Mouse (Mus musculus): ENCODE data around the gene Olfr1378. TPM values are rescaled to one million over a fixed set of nuclear protein-coding genes. Genes with fewer than 3 reads are reported as not detected.

The Olfr1378 gene
- polyA plus RNA-seq, 1 experiment from 2014 or later: not detected

DNA sequence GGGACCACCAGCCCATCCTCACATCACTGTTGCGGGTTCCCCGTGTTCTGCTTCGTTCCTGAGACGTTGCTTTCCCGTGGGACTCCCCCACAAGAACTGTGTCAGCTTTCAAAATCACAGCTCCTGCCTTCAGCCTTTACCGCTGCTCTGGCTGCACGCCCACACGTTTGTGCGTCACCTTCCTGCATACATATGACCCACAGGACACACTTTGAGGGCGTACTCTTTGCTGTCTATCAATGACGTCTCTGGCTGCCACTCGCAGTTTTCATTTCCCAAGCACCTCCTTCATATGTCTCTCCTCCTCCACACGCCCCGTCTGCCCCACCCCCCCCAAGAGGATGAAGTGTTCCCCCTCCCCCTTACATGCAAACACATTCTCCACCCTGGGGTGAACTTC lies 14.0 kb upstream of the Olfr1378 start:
- Histone ChIP-seq H3K4me3 (ENCODE audit: low read depth, low read length) (no peak overlapping the region), H3K4me2 (ENCODE audit: low read depth, low read length) (no peak overlapping the region), H3K4me1 (ENCODE audit: control insufficient read depth, insufficient read depth, low read length) (no peaks in the 10 kb centered on the region), H3K27me3 (ENCODE audit: control insufficient read depth, insufficient read depth, low read length) (no peaks in the 10 kb centered on the region), H3K27ac (ENCODE audit: low read depth, low read length) (no peak overlapping the region), H3K9me3 (ENCODE audit: control insufficient read depth, low read length) (no peaks in the 10 kb centered on the region), H3K36me3 (ENCODE audit: control insufficient read depth, insufficient read depth, low read length) (no peaks in the 10 kb centered on the region), H3K9ac (replicated peaks; ENCODE audit: low read depth, low read length) (no peak overlapping the region)
- 82% methylated on average over 14 of the region's 14 CpGs for WGBS
- ATAC-seq (ENCODE audit: low read depth): no peak

DNA sequence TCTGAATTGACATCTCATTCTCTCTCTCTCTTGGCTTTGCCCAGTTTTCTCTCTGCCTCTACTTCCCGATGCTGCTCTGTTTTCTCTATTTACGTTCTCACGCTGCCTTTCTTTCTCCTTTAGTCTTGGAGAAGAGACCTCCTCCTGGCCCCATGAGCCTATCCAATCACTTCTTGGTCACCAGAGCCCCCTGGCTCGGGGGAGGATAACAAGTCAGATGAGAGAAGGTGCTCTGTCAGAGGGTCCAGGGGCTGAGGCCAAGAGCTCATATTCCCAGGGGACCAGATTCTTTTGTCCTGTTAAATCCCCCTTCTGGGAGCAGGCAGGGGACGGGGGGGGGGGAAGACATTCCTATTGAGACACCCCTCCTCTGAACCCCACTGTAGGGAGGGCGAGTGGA lies 12.7 kb upstream of the Olfr1378 start, which contains the start of gene Prop1:
TSS of gene Prop1 (minus strand) at position 101 of the 400 bp plus-strand sequence.
- Histone ChIP-seq H3K9ac (replicated peaks; ENCODE audit: low read depth, low read length) (no peak within 1 kb of the TSS), H3K4me3 (ENCODE audit: low read depth, low read length) (no peak within 1 kb of the TSS), H3K4me1 (ENCODE audit: control insufficient read depth, insufficient read depth, low read length) (no peaks in the 10 kb centered on the region), H3K9me3 (ENCODE audit: control insufficient read depth, low read length) (no peaks in the 10 kb centered on the region), H3K27ac (ENCODE audit: low read depth, low read length) (no peak within 1 kb of the TSS), H3K4me2 (ENCODE audit: low read depth, low read length) (no peak within 1 kb of the TSS), H3K36me3 (ENCODE audit: control insufficient read depth, insufficient read depth, low read length) (no peaks in the 10 kb centered on the region), H3K27me3 (ENCODE audit: control insufficient read depth, insufficient read depth, low read length) (no peaks in the 10 kb centered on the region)
- whole genome bisulfite sequencing: 68% methylated on average over 6 of the region's 6 CpGs
- ATAC-seq (ENCODE audit: low read depth): no peak

DNA sequence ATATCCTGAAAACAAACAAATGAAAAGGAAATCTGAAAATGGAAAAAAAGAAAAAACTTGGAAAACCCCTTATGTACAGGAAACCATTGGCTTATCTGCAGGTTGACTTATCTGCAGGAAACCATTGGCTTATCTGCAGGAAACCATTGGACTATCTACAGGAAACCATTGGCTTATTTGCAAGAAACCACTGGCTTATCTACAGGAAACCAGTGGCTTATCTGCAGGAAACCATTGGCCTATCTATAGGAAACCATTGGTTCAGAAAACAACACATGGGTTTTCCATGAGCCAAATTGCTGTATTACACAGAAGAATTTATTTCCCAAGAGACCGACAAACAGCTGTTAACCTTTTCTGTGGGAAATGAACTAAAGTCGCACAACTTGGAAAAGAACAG lies 1.4 kb upstream of the Olfr1378 start:
- Histone ChIP-seq H3K4me3 (ENCODE audit: low read depth, low read length) (no peak overlapping the region), H3K4me2 (ENCODE audit: low read depth, low read length) (no peak overlapping the region), H3K9ac (replicated peaks; ENCODE audit: low read depth, low read length) (no peak overlapping the region), H3K27me3 (ENCODE audit: control insufficient read depth, insufficient read depth, low read length) (no peaks in the 10 kb centered on the region), H3K36me3 (ENCODE audit: control insufficient read depth, insufficient read depth, low read length) (no peaks in the 10 kb centered on the region), H3K27ac (ENCODE audit: low read depth, low read length) (no peak overlapping the region), H3K9me3 (ENCODE audit: control insufficient read depth, low read length) (no peaks in the 10 kb centered on the region), H3K4me1 (ENCODE audit: control insufficient read depth, insufficient read depth, low read length) (no peaks in the 10 kb centered on the region)
- 79% methylated on average over 2 of the region's 2 CpGs for WGBS
- ATAC-seq (ENCODE audit: low read depth): no peak

DNA sequence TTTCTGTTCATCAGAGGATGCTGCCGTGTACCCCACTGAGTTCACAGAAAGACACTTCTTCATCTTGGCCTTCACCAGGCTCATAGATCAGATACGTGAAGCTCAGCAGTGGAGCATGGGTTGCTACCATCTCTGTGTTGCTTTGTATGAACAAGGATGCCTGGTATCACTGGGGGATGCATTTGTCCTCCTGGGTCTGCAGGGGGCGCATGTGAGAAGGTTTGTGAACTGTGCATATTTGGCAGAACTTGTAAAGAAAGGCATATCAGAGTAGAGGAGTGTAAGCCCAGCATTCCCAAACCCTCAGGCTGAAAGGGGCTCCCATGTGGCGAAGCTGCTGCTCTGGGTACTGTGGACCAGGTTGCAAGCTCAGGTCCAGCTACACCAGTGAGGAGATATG lies 10.9 kb downstream of the Olfr1378 start:
- no peak overlapping the region for H3K9ac ChIP-seq (replicated peaks; ENCODE audit: low read depth, low read length)
- H3K4me2 ChIP-seq (ENCODE audit: low read depth, low read length): no peak overlapping the region
- 70% methylated on average over 4 of the region's 4 CpGs for WGBS
- no peaks in the 10 kb centered on the region for H3K27me3 ChIP-seq (ENCODE audit: control insufficient read depth, insufficient read depth, low read length)
- no peaks in the 10 kb centered on the region for H3K4me1 ChIP-seq (ENCODE audit: control insufficient read depth, insufficient read depth, low read length)
- H3K4me3 ChIP-seq (ENCODE audit: low read depth, low read length): no peak overlapping the region
- H3K36me3 ChIP-seq (ENCODE audit: control insufficient read depth, insufficient read depth, low read length): no peaks in the 10 kb centered on the region
- no peak for ATAC-seq (ENCODE audit: low read depth)
- no peaks in the 10 kb centered on the region for H3K9me3 ChIP-seq (ENCODE audit: control insufficient read depth, low read length)
- H3K27ac ChIP-seq (ENCODE audit: low read depth, low read length): no peak overlapping the region

DNA sequence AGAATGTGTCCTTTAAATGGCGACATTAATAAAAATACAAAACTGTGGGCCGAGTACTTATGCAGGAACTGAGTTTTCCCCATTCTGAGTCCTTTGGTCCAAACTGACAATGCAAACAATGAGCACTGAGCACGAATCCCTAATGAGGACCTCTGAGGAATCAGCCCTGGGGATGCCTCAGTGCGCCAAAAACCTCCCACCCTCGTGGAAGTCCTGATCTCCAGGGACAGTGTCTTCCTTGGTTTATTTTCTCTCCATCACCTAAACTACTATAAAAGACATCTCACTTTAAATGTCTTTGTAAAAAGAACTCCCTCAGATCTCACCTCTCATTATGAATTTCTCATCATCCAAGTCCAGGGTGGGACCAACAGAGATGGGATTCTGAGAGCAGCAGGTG lies 15.3 kb downstream of the Olfr1378 start, which contains the start of gene Olfr1377:
TSS of gene Olfr1377 (plus strand) at position 301 of the 400 bp plus-strand sequence.
- H3K27ac ChIP-seq (ENCODE audit: low read depth, low read length): no peak within 1 kb of the TSS
- H3K9ac ChIP-seq (replicated peaks; ENCODE audit: low read depth, low read length): no peak within 1 kb of the TSS
- ATAC-seq (ENCODE audit: low read depth): no peak
- no peaks in the 10 kb centered on the region for H3K4me1 ChIP-seq (ENCODE audit: control insufficient read depth, insufficient read depth, low read length)
- no peak within 1 kb of the TSS for H3K4me3 ChIP-seq (ENCODE audit: low read depth, low read length)
- WGBS: 66% methylated on average over 5 of the region's 5 CpGs
- no peaks in the 10 kb centered on the region for H3K36me3 ChIP-seq (ENCODE audit: control insufficient read depth, insufficient read depth, low read length)
- no peaks in the 10 kb centered on the region; the same call in 1 of the 2 replicates for H3K9me3 ChIP-seq (ENCODE audit: control insufficient read depth, low read length)
- no peak within 1 kb of the TSS for H3K4me2 ChIP-seq (ENCODE audit: low read depth, low read length)
- no peaks in the 10 kb centered on the region for H3K27me3 ChIP-seq (ENCODE audit: control insufficient read depth, insufficient read depth, low read length)

DNA sequence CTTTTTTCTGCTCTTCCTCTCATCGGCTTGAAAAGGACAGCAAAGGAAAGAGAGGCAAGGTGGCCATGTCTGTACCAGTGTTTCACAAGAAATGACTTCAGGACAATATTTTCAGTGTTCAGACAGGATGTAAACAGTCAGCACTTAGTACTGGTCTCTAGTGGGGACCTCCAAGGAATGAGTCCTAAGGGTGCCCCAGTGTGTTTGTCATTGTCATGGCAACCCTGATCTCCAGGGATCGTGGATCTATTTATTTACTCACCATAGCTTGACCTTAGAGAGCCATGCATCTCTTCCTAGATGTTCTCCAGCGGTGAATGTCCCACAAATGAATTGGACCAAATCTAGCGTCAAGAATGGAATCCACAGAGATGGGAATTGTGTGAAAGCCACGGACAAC lies 37.0 kb downstream of the Olfr1378 start, which contains the start of gene Olfr51:
TSS of gene Olfr51 (plus strand) at position 301 of the 400 bp plus-strand sequence.
- Histone ChIP-seq H3K4me3 (ENCODE audit: low read depth, low read length) (no peak within 1 kb of the TSS), H3K27ac (ENCODE audit: low read depth, low read length) (no peak within 1 kb of the TSS), H3K36me3 (ENCODE audit: control insufficient read depth, insufficient read depth, low read length) (no peaks in the 10 kb centered on the region), H3K27me3 (ENCODE audit: control insufficient read depth, insufficient read depth, low read length) (no peaks in the 10 kb centered on the region), H3K4me1 (ENCODE audit: control insufficient read depth, insufficient read depth, low read length) (no peaks in the 10 kb centered on the region), H3K9me3 (ENCODE audit: control insufficient read depth, low read length) (no peaks in the 10 kb centered on the region), H3K4me2 (ENCODE audit: low read depth, low read length) (no peak within 1 kb of the TSS), H3K9ac (replicated peaks; ENCODE audit: low read depth, low read length) (no peak within 1 kb of the TSS)
- 84% methylated on average over 5 of the region's 5 CpGs for WGBS
- ATAC-seq (ENCODE audit: low read depth): no peak

DNA sequence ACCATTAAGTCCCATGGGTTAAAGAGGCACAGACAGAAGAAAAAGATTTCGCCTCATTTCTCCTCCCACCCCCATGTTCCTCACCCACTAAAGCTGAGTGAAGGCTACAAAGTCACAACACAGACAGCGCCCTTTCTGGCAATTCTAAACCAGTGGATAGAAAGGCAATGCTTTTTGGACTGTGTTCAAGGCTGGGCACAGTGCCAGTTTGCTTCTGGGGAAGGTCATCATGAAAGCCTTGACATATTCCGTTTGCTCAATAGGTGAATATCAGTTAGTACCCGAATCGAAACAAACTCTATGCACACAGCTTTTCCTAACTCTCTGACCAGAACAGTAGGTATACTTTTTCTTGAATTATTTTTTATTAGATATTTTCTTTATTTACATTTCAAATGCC lies 45.5 kb downstream of the Olfr1378 start:
- H3K36me3 ChIP-seq (ENCODE audit: control insufficient read depth, insufficient read depth, low read length): no peaks in the 10 kb centered on the region
- no peaks in the 10 kb centered on the region for H3K27me3 ChIP-seq (ENCODE audit: control insufficient read depth, insufficient read depth, low read length)
- H3K9me3 ChIP-seq (ENCODE audit: control insufficient read depth, low read length): no peaks in the 10 kb centered on the region
- H3K4me2 ChIP-seq (ENCODE audit: low read depth, low read length): no peak overlapping the region
- WGBS: 66% methylated on average over 5 of the region's 5 CpGs
- H3K27ac ChIP-seq (ENCODE audit: low read depth, low read length): no peak overlapping the region
- H3K9ac ChIP-seq (replicated peaks; ENCODE audit: low read depth, low read length): no peak overlapping the region
- H3K4me3 ChIP-seq (ENCODE audit: low read depth, low read length): no peak overlapping the region
- no peaks in the 10 kb centered on the region for H3K4me1 ChIP-seq (ENCODE audit: control insufficient read depth, insufficient read depth, low read length)
- no peak for ATAC-seq (ENCODE audit: low read depth)

DNA sequence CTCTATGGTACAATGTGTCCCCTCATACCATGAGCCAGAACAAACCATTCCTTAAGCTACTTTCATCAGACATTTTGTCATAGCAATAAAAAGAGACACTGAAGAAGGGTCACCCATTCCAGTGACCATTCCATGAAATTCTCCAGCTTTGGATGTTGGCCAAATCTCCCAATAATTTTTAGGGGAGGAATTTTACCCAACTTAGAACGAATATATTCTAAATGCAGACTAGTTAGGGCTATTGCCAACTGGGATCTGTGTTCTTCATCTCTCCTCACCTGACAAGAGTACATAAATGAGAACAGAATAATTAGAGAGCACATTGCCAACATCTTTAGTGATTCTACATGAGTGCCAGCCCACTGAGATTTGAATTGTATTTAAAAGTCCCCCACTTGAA lies 47.6 kb downstream of the Olfr1378 start, which contains the start of gene Olfr54:
TSS of gene Olfr54 (plus strand) at position 301 of the 400 bp plus-strand sequence.
- no peak for ATAC-seq (ENCODE audit: low read depth)
- no peaks in the 10 kb centered on the region for H3K4me1 ChIP-seq (ENCODE audit: control insufficient read depth, insufficient read depth, low read length)
- no peak within 1 kb of the TSS for H3K4me2 ChIP-seq (ENCODE audit: low read depth, low read length)
- no peaks in the 10 kb centered on the region for H3K27me3 ChIP-seq (ENCODE audit: control insufficient read depth, insufficient read depth, low read length)
- no peak within 1 kb of the TSS for H3K27ac ChIP-seq (ENCODE audit: low read depth, low read length)
- no peak within 1 kb of the TSS for H3K9ac ChIP-seq (replicated peaks; ENCODE audit: low read depth, low read length)
- H3K36me3 ChIP-seq (ENCODE audit: control insufficient read depth, insufficient read depth, low read length): no peaks in the 10 kb centered on the region
- H3K4me3 ChIP-seq (ENCODE audit: low read depth, low read length): no peak within 1 kb of the TSS
- H3K9me3 ChIP-seq (ENCODE audit: control insufficient read depth, low read length): no peaks in the 10 kb centered on the region
- WGBS: 79% methylated on average over 1 of the region's 1 CpGs

DNA sequence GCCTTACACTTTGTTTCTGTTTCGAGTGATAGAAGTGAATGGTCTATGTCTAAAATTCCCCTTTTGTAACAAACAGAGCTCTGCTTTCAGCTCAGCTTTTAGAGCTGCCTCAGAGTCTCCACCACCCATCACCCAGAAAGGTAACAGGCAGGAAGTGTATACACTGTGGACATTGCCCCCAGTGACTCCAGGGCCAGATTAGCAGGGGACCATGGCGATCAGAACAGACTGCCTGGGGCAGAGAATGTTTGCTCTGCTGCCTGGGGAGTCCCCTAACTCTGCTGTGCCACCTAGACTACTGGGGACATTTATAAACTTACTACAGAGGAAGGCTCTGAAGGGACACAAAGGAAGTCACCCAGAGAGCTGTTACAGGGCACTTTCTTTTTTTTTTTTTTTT lies 50.0 kb downstream of the Olfr1378 start:
- no peaks in the 10 kb centered on the region for H3K4me1 ChIP-seq (ENCODE audit: control insufficient read depth, insufficient read depth, low read length)
- no peak overlapping the region for H3K27ac ChIP-seq (ENCODE audit: low read depth, low read length)
- no peak for ATAC-seq (ENCODE audit: low read depth)
- no peaks in the 10 kb centered on the region for H3K9me3 ChIP-seq (ENCODE audit: control insufficient read depth, low read length)
- H3K9ac ChIP-seq (replicated peaks; ENCODE audit: low read depth, low read length): no peak overlapping the region
- H3K36me3 ChIP-seq (ENCODE audit: control insufficient read depth, insufficient read depth, low read length): no peaks in the 10 kb centered on the region
- 50% methylated on average over 2 of the region's 2 CpGs for WGBS
- no peaks in the 10 kb centered on the region for H3K27me3 ChIP-seq (ENCODE audit: control insufficient read depth, insufficient read depth, low read length)
- H3K4me2 ChIP-seq (ENCODE audit: low read depth, low read length): no peak overlapping the region
- H3K4me3 ChIP-seq (ENCODE audit: low read depth, low read length): no peak overlapping the region
